Mouse (Mus musculus): ENCODE results near the gene Cmtm8.
A peak's percentile ranks its signal among the peaks of the same experiment; 100 is the strongest.

The Cmtm8 gene

DNA sequence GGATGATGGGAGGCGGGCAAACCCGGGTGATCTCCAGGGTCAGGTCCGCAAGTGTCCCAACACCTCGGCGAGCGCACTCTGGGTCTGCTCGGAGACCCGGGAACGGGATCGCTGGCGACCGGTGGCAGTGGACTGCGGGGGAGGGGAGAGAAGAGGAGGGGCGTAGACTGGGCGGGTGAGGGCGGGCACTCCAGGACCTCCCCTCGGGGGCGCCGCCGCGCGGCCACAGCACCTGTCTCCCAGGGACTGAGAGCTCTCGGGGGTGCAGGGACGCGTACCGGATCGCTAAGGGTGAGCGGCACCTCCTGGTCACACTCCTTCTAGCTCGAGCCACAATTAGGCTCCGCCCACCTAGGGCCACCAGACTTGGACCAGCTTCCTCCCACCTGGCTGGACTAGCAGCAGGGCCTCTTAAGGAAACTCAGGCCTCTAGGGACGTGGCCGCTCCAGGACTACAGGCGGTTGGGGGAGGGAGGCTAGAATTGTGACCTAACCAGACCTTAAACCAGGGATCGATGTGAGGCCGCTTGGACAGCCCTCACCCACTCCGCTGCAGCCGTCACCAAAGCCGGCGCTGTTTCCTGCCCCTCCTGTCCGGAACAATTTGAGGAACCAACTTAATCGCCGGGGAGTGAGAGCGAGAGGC lies at the start of gene Cmtm8:
TSS of gene Cmtm8 (minus strand) at position 140 of the 646 bp plus-strand sequence.
- peak; percentile 70 for DNase-seq

DNA sequence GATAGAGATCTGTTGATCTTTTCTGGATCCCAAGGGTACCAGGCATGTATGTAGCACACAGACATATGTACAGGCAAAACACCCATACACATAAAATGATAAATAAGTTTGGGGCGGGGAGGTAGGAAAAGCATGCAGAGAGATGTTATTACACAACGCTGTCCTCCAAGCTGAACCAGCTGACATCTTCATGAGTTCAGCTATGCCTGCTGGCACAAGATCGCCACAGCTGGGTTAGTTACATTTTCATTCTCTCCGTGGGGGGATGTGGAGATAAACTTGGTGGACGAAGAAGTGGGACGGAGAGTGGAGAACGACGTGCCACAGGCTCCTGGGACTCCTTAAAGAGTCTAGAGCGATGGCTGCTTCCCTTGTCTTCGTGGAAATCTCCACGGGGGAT lies 49.0 kb upstream of the Cmtm8 start:
- no peak for DNase-seq

DNA sequence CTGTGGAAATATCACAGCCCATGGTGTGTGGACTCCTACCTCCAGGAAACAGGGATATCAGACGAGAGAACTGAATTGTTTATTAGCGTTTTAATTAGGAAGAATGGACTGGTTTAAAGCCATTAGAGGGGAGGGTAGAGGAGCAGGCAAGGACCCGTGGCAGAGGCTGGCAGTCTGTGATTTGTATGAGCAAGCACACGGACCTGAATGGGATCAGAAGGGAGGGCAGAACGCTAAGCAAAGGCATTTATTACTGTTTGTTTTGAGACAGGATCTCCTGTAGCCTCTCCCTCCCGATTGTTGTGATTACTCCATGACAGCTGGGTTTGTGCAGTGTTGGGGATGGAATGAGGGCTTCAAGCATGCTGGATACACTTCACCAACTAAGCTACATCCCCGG lies 46.4 kb upstream of the Cmtm8 start:
- no peak for DNase-seq

DNA sequence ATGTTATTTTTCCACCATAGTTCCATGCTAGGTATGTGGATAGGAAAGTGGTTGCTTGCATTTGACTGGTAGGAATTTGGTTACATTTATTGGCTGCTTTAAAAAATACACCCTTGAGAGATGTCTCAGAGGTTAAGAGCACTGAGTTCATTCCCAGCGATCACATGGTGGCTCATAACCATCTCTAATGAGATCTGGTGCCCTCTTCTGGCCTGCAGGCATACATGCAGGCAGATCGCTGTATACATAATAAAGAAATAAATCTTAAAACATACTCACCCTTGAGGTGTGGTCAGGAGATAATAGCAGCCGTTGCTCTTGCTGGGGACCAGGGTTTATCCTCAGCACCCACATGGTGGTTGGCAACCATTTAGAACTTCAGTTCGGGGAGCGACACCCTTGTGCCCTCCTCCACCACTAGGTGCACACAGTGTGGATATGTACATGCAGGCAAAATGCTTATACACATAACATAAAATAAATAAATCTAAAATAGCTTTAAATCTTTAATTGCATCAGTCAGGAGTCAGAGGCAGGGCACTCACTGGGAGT lies 45.0 kb upstream of the Cmtm8 start:
- DNase-seq: peak in 1 of 2 experiments; percentile 15

DNA sequence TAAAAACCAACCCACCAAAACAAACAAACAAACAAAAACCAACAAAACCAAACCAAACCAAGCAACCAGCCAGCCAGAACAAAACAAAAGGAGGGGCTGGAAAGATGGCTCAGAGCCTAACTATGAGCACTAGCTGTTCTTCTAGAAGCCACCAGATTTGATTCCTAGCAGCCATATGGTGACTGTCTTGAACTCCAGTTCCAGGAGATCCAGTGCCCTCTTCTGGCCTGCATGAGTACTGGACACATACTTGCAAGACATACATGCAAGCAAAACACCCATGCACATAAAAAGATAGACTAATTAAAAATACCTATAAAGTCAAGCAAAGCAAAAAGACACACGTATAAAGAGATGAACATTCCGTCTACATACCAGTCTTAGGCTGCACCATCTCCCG lies 43.7 kb upstream of the Cmtm8 start:
- peak; percentile 30 to 39 for DNase-seq

DNA sequence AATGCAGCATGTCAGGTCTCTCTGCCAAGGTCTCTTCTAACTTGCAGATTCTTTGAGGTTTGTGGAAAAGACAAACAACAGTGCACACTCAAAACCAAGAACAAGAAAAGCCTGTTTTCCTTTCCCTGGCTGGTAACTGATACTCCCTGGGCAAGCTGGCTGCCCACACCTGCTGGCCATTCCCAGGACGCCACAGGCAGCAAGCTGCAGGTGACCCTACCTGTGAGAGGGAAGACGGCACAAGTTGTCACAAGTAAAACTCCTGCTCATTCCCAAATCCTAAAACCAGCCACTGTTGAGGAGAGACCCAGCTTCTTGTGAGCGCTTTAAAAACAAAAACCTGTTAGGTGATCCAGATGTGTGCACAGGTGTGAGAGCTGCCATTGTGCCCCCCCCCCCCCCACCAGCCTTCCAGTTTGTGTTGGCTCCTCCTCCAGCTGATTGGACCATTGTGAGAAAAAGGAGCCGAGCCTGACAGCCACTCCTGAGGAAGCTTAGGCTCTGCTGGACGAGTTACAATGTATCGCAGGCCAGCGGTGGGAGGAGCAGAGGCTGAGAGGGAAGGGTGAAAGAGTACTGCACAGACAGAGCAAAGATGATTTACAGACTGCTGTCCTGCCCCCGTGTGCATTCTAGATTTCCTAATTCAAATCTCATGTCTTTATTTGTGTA lies 42.2 kb upstream of the Cmtm8 start:
- DNase-seq: no peak

DNA sequence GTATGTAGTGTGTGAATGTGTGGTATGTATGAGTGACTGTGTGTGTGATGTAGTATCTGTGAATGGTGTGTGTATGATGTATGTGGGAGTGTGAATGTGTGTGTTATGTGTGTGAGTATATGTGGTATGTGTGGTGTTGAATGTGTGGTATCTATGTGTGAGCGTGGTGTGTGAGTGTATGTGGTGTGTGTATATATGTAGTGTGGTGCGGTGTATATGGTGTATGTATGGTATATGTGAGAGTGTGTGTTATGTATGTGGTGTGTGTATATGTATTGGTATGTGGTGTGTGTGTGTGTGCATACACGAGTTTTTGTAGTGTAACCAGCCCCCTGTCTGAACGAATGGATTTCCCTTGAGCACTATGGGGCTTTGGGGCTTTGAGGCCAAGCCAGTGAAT lies 41.6 kb upstream of the Cmtm8 start:
- DNase-seq: no peak

DNA sequence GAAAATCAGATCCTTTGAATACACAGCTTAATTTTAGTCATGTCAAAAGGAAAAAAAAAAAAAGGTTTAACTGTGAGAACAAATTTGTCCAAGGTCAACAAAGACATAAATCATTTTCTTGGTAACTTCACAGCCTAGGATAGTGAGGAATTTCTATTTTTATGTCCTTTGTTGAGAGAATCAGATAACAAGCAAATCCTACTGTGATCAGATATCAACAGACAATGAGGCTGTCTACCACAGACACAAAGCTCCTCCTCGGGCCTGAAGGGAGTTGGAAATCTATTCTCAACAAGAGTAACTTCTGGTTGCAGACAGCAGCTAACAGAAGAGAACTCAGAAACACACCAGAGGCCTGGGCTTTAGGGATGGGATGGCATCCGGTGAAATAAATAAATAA lies 38.0 kb upstream of the Cmtm8 start:
- DNase-seq: no peak

DNA sequence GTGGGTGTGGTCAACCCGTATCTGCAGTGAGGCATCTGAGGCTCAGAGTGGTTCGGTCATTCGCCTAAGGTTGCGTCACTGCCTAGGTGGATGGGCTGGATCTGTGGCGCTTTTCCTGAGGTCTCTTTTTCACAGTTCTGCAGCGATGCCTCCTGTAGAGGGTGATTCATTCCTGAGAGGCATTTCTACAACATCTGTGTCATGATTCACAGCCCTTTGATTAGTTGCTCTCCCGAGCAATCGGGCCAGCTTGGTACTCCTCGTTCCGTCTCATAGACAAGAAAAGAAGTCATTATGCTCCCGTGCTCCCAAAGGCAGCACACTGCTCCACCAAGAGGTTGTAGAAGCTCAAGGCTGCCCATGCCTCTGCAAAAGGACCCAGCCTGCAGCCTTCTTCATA lies 11.4 kb upstream of the Cmtm8 start:
- no peak for DNase-seq

DNA sequence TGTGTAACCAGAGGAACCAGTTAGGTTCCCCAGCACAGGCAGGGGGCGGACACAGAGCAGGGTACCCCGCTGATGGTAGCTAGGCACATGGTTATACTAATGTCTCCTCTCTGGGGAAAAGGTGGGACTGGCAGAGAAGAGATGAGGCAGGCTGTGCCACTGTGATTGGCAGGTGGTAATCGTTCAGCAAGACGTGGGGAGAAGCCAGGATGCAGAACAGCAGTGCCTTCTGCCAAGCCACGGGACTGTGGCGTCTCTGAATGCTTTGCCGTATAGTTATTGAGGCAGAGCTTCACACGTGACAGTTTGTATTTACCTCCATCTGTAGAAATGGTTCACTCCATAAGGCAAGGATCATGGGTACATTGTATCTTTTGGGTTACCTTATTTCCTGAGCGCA lies 10.7 kb upstream of the Cmtm8 start:
- DNase-seq: no peak

DNA sequence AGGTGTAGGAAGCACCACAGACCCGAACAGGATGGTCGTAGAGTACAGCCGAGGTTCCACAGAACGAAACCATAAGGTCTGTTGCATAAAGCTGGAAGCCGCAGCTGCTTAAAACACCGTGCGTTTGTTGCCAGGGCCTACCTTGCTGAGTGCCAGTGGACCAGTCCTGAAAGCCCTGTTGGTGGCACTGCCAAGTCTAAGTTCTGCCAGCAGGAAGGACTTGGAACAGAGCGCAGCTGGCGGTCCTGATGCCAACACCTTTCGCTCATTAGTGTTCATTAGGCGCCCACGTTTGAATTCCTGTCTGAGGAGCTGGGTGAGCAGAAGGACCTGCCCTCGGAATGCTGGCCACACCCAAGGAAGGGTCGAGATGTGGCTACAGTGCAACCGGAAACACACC lies 9.4 kb upstream of the Cmtm8 start:
- no peak for DNase-seq

DNA sequence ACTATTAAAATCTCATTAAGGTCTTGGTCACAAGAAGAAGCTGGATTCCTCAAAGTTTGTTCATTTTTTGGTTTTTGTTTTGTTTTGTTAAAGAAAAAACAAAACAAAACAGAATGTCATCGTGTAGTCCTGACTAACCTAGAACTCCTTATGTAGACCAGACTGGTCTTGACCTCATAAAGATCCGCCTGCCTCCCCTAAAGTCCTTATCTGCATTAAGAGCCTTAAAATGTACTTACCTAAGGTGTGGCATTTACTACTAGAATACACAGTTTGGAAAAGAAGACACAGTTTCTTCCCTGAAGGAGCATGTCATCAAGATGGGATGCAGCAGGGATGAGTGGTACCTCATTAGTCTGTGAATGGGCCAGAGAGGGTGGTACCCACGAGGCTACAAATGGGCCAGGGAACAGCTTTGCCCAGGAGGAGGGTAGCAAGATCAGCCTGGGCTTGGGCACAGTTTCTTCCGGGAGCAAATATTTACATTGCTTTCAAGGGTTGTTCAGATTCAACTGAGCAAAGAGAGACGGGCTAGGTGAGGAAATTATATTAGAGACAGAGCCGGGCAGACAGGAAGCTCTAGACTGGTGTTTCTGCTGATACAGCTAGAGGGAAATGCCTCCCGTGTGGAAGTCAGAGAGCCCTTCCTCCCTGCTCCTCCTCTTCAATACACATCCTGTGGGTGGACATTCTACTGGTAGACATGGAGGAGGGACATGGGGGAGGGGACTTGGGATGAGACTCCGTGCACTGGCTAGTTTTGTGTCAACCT lies 7.6 kb upstream of the Cmtm8 start:
- DNase-seq: no peak

DNA sequence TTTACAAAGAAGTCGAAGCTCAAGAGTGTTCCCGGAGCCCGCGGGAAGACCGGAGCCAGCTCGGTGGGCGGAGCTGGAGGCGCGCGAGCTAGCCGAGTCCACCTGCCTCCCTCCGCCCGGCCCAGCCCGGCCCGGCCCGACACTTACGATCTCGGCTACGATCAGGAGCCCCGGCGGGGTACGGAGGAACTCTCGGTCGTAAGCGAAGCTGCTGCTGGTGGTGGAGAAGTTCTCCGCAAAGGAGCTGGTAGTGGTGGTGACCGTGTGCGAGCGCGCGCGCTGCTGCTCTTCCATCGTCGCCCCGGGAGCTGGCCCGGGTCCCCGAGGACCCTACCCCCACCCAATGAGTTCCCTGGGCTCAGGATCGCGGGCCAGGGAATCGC lies 331 bp downstream of the Cmtm8 start:
- peak; percentile 50 to 53 for DNase-seq

DNA sequence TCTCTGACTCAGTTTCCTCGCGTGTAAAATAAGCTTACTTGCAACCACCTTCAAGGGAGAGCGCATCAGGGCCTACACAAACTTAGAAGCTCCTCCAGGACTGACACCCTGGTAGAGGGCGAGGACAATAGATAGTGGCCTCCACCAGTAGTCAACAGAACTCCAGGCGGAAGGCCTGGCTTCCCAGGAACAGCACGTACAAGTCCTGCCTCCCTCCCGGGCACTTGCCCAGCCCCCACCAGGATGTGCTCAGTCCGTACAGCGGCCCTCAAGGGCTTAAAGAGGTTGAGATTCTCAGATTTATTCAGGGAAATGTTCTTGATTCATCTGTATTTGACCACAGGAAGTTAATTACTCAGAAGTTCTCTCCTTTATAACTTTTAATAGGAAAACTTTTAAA lies 1.1 kb downstream of the Cmtm8 start:
- no peak for DNase-seq

DNA sequence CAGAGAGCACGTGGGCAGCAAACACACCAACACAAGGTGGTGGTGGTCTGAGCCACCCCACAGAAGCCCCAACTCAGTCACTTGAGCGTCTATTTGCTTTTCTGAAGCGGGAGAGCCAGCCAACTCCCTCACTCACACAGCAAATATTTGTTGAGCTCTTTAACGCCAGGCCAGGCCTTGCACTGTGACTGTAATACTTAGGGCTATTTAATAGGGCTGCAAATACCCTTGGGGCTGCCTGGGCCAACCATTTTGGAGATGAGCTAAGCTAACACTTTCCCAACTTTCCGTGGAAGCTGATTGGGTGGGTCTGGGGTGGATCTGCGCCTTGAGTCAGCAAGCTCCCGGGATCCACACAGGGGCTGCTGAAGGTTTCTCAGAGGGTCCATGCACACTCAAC lies 1.7 kb downstream of the Cmtm8 start:
- no peak for DNase-seq

DNA sequence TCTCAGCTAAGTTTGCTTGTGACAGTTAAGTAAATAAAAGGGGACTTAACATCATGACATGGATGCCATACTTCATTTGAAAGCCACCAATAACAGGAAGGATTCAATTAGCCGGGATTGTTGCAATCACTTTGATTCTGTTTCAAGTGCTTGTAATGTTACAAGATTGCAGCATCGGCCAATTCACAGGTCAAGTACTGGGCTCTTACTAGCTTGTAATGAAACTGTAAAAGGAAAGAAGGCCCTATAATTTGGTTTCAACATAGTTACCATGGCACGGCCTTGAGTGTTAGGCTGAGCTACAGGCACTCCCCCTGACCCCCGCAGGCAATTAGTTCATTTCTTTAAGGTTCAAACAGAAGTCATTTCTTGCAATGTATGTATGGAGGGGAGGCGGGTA lies 5.1 kb downstream of the Cmtm8 start:
- DNase-seq: no peak

DNA sequence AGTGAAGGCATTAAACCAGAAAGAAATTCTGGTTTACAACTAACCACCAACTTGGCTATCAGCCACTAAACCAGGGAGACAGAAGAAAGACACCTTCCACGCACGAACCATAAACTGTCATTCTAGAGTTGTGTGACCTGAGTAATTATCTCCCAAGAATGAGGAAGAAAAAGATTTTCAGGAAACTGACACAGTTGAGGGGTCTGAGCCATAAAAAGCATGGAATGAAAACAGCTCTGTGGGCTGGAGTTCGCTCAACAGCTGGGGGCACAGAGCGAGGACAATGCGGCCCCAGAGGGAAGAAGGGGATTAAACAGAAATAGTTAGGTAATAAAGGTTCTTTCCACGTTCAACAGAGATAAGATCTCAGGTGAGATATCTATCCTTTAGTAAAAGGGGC lies 12.4 kb downstream of the Cmtm8 start:
- no peak for DNase-seq

DNA sequence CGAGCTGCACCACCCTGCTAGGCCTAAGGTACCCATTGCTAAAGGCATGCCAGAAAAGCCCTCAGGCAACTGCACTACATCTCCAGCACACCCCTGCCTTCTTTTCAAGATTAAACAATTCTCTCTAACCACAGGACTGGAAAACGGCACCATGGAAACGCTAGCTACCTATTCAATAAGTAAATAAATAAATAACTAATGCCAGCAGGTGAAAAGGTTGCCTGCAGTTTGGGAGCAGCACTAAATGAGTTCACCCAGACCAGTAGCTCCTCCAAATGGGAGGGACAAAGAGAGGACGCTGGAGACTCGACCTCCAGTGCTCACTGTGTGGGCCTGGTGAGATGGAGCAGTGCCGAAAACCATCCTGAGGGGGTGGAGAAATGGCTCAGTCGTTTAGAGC lies 13.6 kb downstream of the Cmtm8 start:
- DNase-seq: no peak

DNA sequence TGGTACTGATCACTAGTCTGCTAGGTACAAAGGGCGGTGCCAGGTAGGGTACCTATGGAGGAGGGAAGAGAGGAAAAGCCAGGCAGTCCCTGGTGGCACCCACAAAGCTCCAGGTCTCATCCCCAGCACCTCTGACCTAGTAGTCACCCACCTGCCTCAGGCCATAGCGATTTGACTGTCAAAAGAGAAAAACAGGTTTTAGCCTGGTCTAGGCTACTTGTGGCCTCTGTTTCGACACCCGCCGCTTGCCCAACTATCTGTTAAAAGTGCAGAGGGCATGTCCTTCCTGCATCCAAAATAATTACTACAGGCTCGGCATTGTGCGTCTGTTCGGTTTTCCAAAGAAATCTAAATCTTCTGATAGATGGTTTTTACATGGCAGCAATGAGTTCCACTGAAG lies 14.3 kb downstream of the Cmtm8 start:
- no peak for DNase-seq

DNA sequence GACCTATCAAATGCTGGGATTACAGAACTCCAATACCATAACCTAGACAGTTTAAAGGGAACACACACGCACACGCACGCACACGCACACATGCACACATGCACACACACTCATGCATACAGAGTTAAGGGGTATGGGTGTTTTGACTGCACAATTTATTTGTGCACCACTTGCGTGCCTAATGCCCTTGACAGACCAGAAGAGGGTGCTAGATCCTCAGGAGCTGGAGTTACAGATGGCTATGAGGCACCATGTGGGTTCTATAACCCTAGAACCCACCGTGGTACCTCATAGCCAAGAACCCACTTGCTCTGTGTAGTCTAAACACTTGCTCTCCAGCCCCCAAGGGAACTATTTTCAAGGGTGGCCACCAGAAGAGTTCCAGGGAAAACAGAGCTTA lies 15.6 kb downstream of the Cmtm8 start:
- DNase-seq: no peak

DNA sequence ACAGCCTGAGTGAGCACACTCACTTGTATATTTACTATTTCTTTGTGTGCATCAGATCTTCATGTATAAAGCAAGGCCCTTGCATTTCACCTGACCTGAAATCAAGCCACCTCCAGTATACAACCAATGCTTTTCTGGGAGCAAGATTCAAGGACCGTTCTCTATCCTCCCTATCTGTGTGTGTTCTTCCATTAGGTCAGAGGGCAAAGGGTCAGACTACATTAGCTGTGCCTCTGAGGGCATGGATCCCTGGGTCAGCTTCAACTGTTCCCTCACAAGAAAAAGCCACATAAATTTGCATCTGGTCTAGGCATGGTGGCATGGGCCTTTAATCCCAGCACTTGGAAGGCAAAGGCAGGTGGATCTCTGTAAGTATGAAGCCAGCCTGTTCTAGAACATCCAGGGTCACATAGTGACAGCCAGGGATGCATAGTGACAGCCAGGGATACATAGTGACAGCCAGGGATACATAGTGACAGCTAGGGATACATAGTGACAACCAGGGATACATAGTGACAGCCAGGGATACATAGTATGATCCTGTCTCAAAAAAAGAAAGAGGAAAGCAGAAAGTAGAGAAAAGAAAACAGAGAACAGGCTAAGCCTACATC lies 16.6 kb downstream of the Cmtm8 start:
- no peak for DNase-seq

DNA sequence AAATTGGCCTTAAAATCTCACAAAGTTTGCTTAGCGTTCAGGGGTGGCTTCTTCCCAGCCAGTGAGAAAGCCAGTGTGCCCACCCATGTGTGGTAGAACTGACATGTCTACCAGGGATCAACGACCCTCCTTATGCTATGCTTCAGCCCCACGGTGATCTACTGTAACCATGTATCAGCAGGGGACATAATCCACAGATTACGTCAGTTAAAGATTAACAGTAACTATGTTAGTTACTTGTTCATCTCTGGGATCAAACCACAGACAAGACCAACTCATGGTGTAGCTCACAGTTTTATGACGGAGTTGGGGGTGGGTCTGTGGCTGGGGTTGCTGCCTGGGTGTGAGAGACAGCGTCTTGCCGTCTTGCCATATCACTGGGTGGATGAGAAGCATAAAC lies 19.8 kb downstream of the Cmtm8 start:
- DNase-seq: no peak

DNA sequence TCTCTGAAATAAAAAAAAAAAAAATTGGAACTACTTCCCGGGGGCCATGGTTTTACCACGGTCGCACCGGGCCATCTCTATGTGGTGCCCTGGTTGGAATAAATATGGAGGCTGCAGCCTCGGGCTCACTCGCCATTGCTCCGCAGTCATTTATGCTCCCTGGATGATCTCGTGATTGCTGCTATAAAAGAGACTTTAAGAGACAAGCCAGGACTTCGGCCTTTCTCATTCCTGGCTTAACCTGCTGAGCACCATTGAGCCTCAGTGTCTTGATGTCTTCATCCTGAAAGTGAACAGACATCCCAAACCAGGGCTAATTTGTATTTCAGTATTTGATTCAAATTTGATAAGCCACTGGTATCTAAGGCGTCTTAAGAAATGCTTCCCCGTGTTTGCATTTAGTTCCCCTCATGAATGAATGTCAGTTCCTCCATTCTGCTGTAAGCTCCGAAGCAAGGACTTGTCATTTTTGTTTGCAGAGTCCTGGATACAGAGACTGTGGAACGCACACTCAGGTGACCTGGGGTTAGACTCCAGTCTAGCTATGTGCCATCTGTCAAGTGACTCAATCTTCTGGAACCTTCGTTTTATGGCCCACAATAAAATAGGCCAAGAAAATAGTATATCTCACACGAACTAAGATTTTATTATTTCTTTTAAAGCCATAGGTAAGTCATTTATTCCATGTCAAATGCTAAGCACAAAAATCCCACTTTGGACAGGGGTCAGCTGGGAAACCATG lies 22.2 kb downstream of the Cmtm8 start:
- no peak for DNase-seq
